Mouse (Mus musculus): ENCODE measurements around the gene Rapgef1.

Gene Rapgef1

GRCm38 (mm10) chr2:29619484-29620300 is at the start of gene Rapgef1:
Gene Rapgef1, plus strand, starts transcription at chr2:29619720.
- in situ Hi-C loops (cut with MboI) = no loop called here

DNA sequence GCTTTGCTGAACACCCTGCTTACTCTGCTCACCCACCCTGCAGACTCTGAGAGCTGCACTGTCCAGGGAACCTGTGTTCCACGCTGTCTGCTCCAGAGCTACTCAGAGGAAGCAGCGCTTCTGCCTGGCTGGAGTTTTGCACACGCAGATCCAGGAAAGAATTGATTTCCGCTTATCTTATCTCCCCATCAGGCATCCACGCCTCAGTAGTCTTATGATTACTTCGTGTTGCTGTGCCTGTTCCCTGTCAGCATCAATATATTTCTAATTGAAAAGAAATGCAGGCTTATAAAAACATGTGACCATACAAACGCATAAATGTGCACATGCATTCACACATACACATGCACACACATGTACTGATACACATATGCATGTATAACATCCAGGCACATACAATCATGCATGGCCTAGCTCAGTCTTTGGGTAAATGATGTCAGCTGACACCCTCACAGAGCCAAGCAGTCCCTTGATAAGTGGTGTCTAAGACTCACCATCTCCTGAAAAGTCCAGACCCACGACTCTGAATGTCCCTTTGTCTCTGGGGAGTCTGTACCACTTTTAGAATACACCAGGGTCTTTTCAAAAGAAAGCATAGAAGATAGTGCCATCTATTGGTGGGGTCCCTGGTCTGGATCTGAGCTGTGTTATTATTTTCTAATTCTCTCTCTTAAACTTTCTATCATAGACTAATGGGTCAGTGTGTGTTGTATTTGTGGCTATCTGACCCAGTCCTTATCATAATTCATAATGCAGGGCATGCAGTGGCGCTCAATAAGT is 47.4 kb upstream of the Rapgef1 start:
- in situ Hi-C loops (cut with MboI) = no loop called here

- in situ Hi-C loops (cut with MboI) = no loop called here
These were observed 46.6 kb upstream of the Rapgef1 start for GRCm38 (mm10) chr2:29572811-29573427.

GRCm38 (mm10) chr2:29573591-29573990 is 45.9 kb upstream of the Rapgef1 start:
- in situ Hi-C loops (cut with MboI) = no loop called here

GRCm38 (mm10) chr2:29574187-29574586 is 45.3 kb upstream of the Rapgef1 start:
- in situ Hi-C loops (cut with MboI) = no loop called here

DNA sequence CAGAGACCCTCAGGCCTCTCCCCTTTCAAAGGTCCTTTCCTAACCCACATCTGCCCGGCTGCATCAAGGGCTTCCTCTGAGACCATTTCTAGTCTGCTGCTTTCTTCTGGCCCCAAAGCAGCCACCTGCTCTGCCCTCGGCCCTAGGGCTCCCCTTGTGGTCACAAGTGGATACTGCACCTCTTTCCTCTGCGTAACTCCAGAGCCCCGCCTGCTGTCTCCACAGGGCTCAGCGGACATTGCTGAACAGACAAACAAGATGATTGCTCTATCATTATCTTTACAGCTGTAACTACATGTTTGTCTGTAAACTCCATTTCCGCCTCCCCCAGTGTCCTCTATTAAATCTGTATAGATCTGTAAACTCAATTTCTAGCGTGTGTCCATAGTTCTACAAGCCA is 37.1 kb upstream of the Rapgef1 start:
- in situ Hi-C loops (cut with MboI) = no loop called here

GRCm38 (mm10) chr2:29586017-29586702 is 33.4 kb upstream of the Rapgef1 start:
- in situ Hi-C loops (cut with MboI) = no loop called here

- in situ Hi-C loops (cut with MboI) = no loop called here
These were observed 31.5 kb upstream of the Rapgef1 start for GRCm38 (mm10) chr2:29588006-29588405.

DNA sequence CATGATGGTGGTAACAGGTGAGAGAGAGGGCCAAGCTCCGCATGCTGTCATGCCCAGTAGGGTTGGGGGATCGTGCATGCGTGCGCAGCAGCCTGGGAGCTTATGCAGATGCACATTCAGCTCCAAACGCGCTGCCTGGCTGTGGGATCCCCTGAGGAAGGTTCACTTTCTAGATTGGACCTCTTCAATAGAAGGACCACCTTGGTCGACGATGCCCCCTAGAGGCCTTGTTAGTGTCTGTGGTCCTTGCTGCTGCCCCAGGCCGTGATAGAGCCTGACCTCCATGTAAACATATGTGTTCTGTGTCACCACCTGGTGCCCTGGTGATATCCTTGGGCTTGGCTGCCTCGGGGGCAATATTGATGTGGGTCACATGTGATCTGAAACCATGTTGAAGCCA is 30.3 kb upstream of the Rapgef1 start:
- in situ Hi-C loops (cut with MboI) = no loop called here

DNA sequence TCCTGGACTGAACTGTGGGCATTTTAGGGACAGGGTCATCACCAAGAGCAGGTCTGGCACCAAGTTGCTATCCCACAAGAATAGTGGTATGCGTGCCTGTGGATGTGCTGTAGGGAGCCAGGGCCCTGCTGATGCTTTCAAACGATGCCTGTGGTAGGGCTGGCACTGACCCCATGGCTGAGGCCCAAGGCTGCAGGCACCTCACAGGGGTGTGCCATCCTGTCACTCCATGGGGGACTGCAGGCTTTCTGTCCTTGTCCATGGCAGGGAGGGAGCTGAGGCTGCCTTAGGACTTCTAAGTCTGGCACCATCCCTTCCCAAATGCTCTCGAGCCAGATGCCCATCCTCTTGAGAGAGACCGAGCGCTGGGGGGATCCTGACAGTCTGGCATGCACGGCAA is 27.9 kb upstream of the Rapgef1 start:
- in situ Hi-C loops (cut with MboI) = no loop called here

DNA sequence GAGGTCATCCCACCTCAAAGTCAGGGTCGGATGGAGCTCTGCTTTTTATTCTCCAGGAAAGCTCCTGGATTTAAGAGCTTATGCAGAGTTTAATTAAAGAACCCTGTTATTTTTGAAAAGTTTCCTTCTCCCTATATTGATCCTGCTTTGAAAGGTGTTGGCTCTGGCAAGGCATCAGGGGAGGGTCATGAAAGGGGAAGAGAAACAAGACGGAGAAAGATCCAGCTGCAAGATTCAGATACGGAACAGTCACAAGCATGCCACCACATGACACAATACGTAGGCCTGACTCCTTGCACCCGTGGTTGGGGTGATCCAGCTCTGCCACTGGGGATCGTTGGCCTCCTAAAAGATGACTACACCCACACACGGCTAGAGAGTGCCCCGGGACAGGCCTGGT is 27.0 kb upstream of the Rapgef1 start:
- in situ Hi-C loops (cut with MboI) = no loop called here

GRCm38 (mm10) chr2:29603930-29604329 is 15.6 kb upstream of the Rapgef1 start:
- in situ Hi-C loops (cut with MboI) = no loop called here

GRCm38 (mm10) chr2:29605591-29605990 is 13.9 kb upstream of the Rapgef1 start:
- in situ Hi-C loops (cut with MboI) = no loop called here

DNA sequence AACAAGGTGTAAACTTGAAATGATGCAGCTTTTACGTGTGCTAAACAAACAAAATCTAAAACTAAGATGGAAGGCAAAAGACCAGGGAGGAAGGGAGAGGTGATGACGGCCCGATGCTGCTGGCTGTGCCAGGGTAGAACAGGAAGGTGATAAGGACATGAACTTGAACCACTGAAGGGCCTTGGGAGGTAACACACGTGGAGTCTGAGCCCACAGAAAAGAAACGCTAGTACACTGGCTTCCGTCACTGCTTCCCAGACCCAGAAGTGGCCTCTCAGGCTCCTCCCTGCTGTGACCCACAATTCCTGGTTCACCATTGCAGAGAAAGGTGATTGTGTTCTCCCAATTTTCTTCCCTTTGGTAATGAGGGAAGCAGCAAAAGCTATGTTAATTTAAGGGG is 13.1 kb upstream of the Rapgef1 start:
- in situ Hi-C loops (cut with MboI) = no loop called here

- in situ Hi-C loops (cut with MboI) = no loop called here
These were observed 2.2 kb upstream of the Rapgef1 start for GRCm38 (mm10) chr2:29617341-29617740.

DNA sequence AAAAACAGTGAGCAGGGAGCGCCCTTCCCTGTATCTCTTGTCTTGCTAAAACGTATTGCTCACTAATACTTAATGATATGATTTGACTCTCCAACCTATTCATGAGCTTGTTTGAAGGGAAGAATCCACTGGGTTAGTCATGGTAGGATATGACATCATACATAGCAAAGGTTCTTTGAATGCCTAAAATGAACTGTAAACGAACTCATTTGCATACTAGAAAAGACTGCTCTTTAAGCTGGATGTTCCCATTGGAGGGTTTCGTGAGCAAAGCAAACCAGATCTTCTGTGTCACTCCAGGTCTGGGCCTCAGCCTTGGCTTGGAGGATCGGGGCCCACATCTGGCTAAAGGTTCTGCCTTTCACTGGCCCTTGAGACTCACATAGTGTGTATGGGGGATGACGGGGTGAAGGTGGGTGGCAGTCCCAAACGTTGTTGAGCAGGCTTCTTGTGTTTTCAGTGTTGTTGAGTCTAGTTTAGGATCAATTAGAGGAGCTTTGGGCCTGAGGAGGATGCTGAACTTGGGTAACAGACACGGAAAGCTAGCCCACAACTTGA is 515 bp upstream of the Rapgef1 start:
- in situ Hi-C loops (cut with MboI) = no loop called here

GRCm38 (mm10) chr2:29620301-29620827 is 844 bp downstream of the Rapgef1 start:
- in situ Hi-C loops (cut with MboI) = no loop called here

- in situ Hi-C loops (cut with MboI) = no loop called here
These were observed 1.6 kb downstream of the Rapgef1 start for GRCm38 (mm10) chr2:29621163-29621562.

DNA sequence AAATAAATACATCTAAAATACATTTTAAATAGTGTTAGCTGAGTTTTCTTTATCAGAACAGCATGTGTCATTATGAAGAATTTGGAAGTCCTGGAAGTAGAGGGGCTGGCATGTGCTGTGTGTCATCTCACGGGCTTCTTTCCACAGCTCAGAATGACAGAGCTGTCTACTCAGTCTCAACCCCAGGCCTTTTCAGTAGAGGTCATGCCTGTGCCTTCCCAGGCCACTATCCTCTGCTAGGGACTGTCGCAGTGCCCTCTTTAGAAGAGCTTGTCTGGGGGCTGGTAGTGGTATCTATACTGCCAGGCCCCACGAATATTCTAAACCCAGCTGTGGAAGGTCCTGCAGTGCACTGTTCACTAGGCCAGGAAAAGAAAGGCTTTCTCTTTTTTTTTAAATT is 2.1 kb downstream of the Rapgef1 start:
- in situ Hi-C loops (cut with MboI) = no loop called here

- in situ Hi-C loops (cut with MboI) = no loop called here
These were observed 2.8 kb downstream of the Rapgef1 start for GRCm38 (mm10) chr2:29622126-29623005.

Measured in mature B cell (primary cell).